Mouse (Mus musculus) midbrain, embryonic 10.5 days (tissue): ENCODE measurements around the gene Kif26b. TPM values are rescaled to one million over a fixed set of nuclear protein-coding genes. Genes with fewer than 3 reads are reported as not detected.
A peak's percentile ranks its signal among the peaks of the same experiment; 100 is the strongest.

ENCODE experiments used
- DNase-seq: peaks from one replicate; pipeline ENCODE4 v3.0.0-alpha.2; 2017; ENCODE audit warnings: low spot score
- H3K27ac ChIP-seq: fragments of 300-500 bp; sonication (generic); replicated peaks from 2 replicates; pipeline ENCODE4 v1.5.1; 2016; ENCODE audit warnings: mild to moderate bottlenecking
- H3K27me3 ChIP-seq: fragments of 300-500 bp; sonication (generic); 2 replicates; pipeline ENCODE4 v1.6.1; 2016; ENCODE audit warnings: low read depth, mild to moderate bottlenecking; ENCODE audit not compliant: poor library complexity, severe bottlenecking
- H3K36me3 ChIP-seq: fragments of 300-500 bp; sonication (generic); 2 replicates; pipeline ENCODE4 v1.6.1; 2016; ENCODE audit warnings: mild to moderate bottlenecking, moderate library complexity
- H3K4me1 ChIP-seq: fragments of 300-500 bp; sonication (generic); 2 replicates; pipeline ENCODE4 v1.6.1; 2016
- H3K4me3 ChIP-seq: fragments of 300-500 bp; sonication (generic); 2 replicates; pipeline ENCODE4 v1.5.1; 2016; ENCODE audit warnings: mild to moderate bottlenecking, moderate library complexity
- H3K9me3 ChIP-seq: fragments of 300-500 bp; sonication (generic); replicated peaks from 2 replicates; pipeline ENCODE4 v1.6.1; 2016; ENCODE audit warnings: mild to moderate bottlenecking
- WGBS: fragments of 180-500 bp; shearing (Covaris S2); methylation state at CpG from one replicate; pipeline ENCODE4 v1.1.7; 2016; 5-methylcytosine and 5-hydroxymethylcytosine counted together
- polyA plus RNA-seq: library from polyadenylated mRNA; unstranded; fragments of >200 nt; fragmentation: Nextera tagmentation; extraction: Ambion mirVana; gene quantifications from 2 replicates; pipeline ENCODE4 v1.2.1, GENCODE M21; 2016

Kif26b gene
- polyA plus RNA-seq, 1 experiment from 2014 or later: 3.3 TPM

- no peaks in the 10 kb centered on the region for H3K27me3 ChIP-seq
- no peak overlapping the region for H3K4me3 ChIP-seq
- no peak overlapping the region for H3K27ac ChIP-seq
- WGBS: 80% methylated on average over 4 of the region's 4 CpGs
- DNase-seq: no peak
- peaks cover 20% of the 10 kb centered on the region for H3K4me1 ChIP-seq
- peaks cover 6% of the 10 kb centered on the region; the same call in 1 of the 2 replicates for H3K9me3 ChIP-seq
- no peaks in the 10 kb centered on the region for H3K36me3 ChIP-seq
Measured at GRCm38 (mm10) chr1:178573406-178574032, 44.6 kb downstream of the Kif26b start.

GRCm38 (mm10) chr1:178575706-178576105 lies 46.8 kb downstream of the Kif26b start:
- 93% methylated on average over 2 of the region's 2 CpGs for WGBS
- no peak overlapping the region for H3K27ac ChIP-seq
- no peaks in the 10 kb centered on the region for H3K27me3 ChIP-seq
- no peak overlapping the region for H3K4me3 ChIP-seq
- H3K36me3 ChIP-seq: no peaks in the 10 kb centered on the region
- H3K9me3 ChIP-seq: peaks cover 6% of the 10 kb centered on the region; the same call in 1 of the 2 replicates
- DNase-seq: no peak
- peaks cover 16% of the 10 kb centered on the region for H3K4me1 ChIP-seq

- no peak for DNase-seq
- no peak overlapping the region for H3K27ac ChIP-seq
- no peaks in the 10 kb centered on the region for H3K27me3 ChIP-seq
- H3K4me3 ChIP-seq: no peak overlapping the region
- no peaks in the 10 kb centered on the region for H3K36me3 ChIP-seq
- WGBS: 90% methylated on average over 3 of the region's 3 CpGs
- H3K4me1 ChIP-seq: peaks cover 10% of the 10 kb centered on the region
- peaks cover 6% of the 10 kb centered on the region; the same call in 1 of the 2 replicates for H3K9me3 ChIP-seq
Measured at GRCm38 (mm10) chr1:178576926-178577325, 48.0 kb downstream of the Kif26b start.

DNA sequence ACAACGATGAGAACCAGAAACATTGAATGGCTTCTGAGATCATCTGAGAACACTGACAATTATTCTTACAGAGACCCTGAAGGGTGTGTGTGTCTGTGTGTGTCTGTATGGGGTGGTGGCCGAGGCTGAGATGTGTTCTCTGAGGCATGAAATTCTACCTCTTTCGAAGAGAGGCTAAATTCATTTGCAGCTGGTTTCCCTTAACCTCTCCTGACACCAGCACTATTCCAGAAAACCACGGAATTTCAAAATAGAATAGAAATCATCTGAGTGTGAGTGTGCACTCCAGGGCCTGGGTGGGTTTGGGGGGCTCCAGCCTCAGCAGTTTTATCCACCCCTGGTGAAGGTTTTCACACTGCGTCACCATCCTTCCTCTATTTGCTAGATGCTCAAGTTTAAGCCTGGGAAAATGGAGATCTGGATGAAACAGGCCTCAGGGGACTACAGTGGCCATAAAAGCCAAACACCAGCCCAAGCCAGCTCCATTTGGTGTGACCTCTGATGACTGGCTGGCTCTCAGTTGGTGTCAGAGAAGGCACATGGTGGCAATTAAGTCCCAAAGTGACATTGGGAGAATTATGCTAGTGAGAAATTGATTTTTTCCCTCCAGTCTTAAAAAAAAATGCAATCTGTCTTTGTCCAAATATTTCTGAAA lies 56.6 kb downstream of the Kif26b start:
- H3K36me3 ChIP-seq: no peaks in the 10 kb centered on the region
- DNase-seq: no peak
- no peaks in the 10 kb centered on the region for H3K27me3 ChIP-seq
- H3K27ac ChIP-seq: 0 out of 2 replicates have a peak overlapping the region, but pooled peaks have one; percentile 42
- H3K4me1 ChIP-seq: peaks cover 15% of the 10 kb centered on the region
- 60% methylated on average over 5 of the region's 5 CpGs for WGBS
- H3K4me3 ChIP-seq: no peak overlapping the region
- no peaks in the 10 kb centered on the region for H3K9me3 ChIP-seq

DNA sequence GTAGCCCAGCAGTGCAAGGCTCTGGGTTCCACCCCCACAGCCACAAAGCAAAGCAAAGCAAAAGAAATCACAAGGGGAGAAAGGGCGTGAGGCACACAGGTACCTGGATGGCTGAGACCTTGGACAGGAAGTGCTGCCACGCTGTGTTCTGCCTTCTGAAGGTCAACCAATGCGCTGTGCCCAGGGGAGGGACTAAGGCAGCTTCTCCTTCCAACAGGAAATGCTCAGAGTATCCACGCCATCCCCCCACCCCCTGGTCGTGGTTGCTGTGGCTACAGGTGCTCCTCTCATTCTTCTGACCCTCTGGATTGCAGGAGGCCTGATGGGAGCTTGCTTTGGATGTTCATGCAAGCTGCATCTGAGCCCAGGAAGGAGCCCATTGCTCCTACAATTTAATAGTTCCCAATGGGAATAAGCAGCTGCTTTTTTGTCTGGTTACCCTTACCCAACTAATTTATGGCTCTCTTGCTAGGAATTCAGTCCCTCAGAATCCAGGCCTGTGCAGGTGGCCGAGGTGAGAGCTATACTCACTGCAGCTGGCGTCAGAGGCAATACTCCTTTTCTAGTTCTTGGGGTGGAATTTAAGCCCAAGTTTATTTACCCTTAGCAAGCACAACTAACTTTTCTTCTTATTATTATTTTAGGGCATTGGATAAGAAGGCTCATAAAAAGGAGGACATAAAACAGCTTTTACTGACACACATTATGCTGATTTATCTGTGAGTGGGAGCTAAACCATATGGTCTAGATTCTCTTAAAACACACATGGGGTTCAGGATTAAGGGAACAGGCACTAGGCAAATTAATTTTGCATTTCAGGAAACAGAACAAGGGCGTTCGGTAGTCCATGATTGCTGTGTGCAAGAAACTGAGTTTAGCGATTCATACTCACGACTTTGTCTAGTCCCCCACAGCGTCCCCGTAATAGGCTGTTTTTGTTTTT lies 61.6 kb downstream of the Kif26b start:
- no peak for DNase-seq
- H3K27me3 ChIP-seq: no peaks in the 10 kb centered on the region
- H3K4me3 ChIP-seq: no peak overlapping the region
- H3K36me3 ChIP-seq: no peaks in the 10 kb centered on the region
- no peaks in the 10 kb centered on the region for H3K9me3 ChIP-seq
- H3K27ac ChIP-seq: no peak overlapping the region
- H3K4me1 ChIP-seq: peaks cover 14% of the 10 kb centered on the region
- WGBS: 79% methylated on average over 13 of the region's 13 CpGs

- no peaks in the 10 kb centered on the region for H3K27me3 ChIP-seq
- no peak overlapping the region for H3K27ac ChIP-seq
- H3K4me1 ChIP-seq: peaks cover 4% of the 10 kb centered on the region; the same call in 1 of the 2 replicates
- H3K4me3 ChIP-seq: no peak overlapping the region
- no peak for DNase-seq
- H3K36me3 ChIP-seq: no peaks in the 10 kb centered on the region
- H3K9me3 ChIP-seq: no peaks in the 10 kb centered on the region
- WGBS: 91% methylated on average over 3 of the region's 3 CpGs
Measured at GRCm38 (mm10) chr1:178597113-178597512, 68.2 kb downstream of the Kif26b start.

DNA sequence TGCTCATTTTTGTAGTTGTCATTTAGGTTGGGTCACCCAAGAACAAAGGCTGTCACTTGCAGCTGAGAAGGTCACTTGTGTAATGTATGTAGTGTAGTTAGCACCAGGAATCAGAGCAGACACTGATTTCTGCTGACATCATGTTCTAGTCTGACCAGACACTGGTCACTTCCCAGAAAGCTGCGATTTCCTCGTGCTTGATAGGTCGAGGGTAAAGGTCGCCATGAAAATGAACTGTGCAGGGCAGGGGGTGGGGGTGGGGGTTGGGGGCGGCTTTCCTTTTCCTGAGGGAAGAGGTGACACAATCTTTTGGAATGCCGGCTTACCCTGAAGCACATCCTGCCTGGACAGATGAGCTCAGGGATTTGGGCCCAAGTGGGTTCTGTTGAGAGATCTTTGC lies 68.8 kb downstream of the Kif26b start:
- Histone ChIP-seq H3K36me3 (no peaks in the 10 kb centered on the region), H3K27me3 (no peaks in the 10 kb centered on the region), H3K4me3 (no peak overlapping the region), H3K27ac (no peak overlapping the region), H3K4me1 (peaks cover 4% of the 10 kb centered on the region; the same call in 1 of the 2 replicates), H3K9me3 (no peaks in the 10 kb centered on the region)
- WGBS: 74% methylated on average over 6 of the region's 6 CpGs
- DNase-seq: no peak

DNA sequence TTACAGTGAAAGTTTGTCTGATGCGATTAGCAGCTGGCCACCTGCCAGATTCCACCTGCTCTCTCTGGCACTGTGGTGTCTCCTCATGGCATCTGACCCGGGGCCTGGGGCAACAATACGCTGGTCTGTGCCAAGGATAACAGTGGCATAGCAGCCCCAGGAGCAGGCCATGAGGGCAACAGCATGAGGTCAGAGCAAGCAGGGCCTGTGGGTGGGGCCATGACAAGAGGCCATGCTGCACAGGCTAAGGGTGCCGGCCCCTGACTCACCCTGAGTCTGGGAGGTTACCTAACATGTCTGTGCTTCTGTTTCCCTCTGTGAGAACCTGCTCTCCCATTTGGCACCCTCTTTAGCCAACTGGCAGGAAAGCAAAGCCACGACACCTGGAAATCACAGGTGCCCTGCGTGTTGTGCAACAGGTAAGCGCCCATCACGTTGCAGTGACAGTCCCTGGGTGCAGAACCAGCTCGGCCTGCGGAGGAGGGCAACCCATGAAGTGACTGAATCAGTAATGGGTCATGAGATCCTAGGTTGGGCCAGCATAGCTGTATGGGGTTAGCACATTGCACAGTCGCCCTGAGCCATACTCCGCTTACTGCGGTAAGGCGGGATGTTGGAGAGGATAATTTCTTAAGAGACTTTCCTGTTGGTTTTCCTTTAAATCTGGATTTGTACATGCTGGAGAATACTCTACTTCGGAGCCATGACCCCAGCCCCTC lies 72.1 kb downstream of the Kif26b start:
- no peak for DNase-seq
- Histone ChIP-seq H3K27ac (no peak overlapping the region; the same call in 1 of the 2 replicates), H3K27me3 (no peaks in the 10 kb centered on the region), H3K4me3 (no peak overlapping the region), H3K4me1 (peaks cover 4% of the 10 kb centered on the region; the same call in 1 of the 2 replicates), H3K9me3 (no peaks in the 10 kb centered on the region; the same call in 1 of the 2 replicates), H3K36me3 (no peaks in the 10 kb centered on the region)
- 90% methylated on average over 15 of the region's 15 CpGs for WGBS

- H3K27me3 ChIP-seq: no peaks in the 10 kb centered on the region
- peak; percentile 21 for DNase-seq
- no peaks in the 10 kb centered on the region for H3K36me3 ChIP-seq
- no peaks in the 10 kb centered on the region for H3K9me3 ChIP-seq
- H3K27ac ChIP-seq: peak overlapping the region; percentile 64
- H3K4me1 ChIP-seq: peaks cover 39% of the 10 kb centered on the region
- no peak overlapping the region for H3K4me3 ChIP-seq
- WGBS: 63% methylated on average over 8 of the region's 8 CpGs
Measured at GRCm38 (mm10) chr1:178609151-178609775, 80.3 kb downstream of the Kif26b start.

GRCm38 (mm10) chr1:178611512-178611911 lies 82.6 kb downstream of the Kif26b start:
- WGBS: 91% methylated on average over 15 of the region's 15 CpGs
- no peaks in the 10 kb centered on the region for H3K27me3 ChIP-seq
- no peak for DNase-seq
- H3K4me3 ChIP-seq: no peak overlapping the region
- H3K27ac ChIP-seq: peak overlapping the region; percentile 28; the same call in 1 of the 2 replicates
- H3K36me3 ChIP-seq: no peaks in the 10 kb centered on the region
- peaks cover 39% of the 10 kb centered on the region for H3K4me1 ChIP-seq
- no peaks in the 10 kb centered on the region for H3K9me3 ChIP-seq

DNA sequence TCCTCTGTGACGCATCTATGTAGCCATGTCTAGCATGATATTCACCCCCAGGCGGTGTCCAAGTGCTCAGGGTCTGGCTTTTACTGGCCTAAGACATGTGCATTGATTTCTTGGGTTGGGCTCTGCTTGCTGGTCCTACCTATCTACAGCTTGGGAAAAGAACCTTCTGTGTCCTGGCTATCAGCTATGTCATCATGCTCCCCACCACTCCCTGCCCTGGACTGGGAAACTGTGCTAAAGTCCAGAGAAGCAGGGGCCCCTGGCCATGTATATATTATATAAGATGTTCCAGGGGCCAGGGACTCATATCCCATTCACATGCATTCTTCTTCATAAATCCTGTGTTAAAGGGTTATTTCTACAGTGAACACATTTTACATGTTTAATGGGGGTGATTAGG lies 92.4 kb downstream of the Kif26b start:
- 87% methylated on average over 2 of the region's 2 CpGs for WGBS
- Histone ChIP-seq H3K9me3 (no peaks in the 10 kb centered on the region), H3K27ac (no peak overlapping the region), H3K4me3 (no peak overlapping the region), H3K4me1 (peaks cover under 1% of the 10 kb centered on the region), H3K36me3 (no peaks in the 10 kb centered on the region), H3K27me3 (no peaks in the 10 kb centered on the region)
- DNase-seq: no peak

- H3K36me3 ChIP-seq: no peaks in the 10 kb centered on the region
- H3K4me1 ChIP-seq: peaks cover 15% of the 10 kb centered on the region
- H3K27ac ChIP-seq: no peak overlapping the region
- WGBS: 83% methylated on average over 9 of the region's 9 CpGs
- H3K9me3 ChIP-seq: no peaks in the 10 kb centered on the region
- no peak for DNase-seq
- H3K27me3 ChIP-seq: 0 out of 2 replicates have a peak, but pooled peaks cover 4% of the 10 kb centered on the region
- no peak overlapping the region for H3K4me3 ChIP-seq
Measured at GRCm38 (mm10) chr1:178623889-178624288, 95.0 kb downstream of the Kif26b start.
